Mouse (Mus musculus): ENCODE measurements around the gene Lrfn3.

Lrfn3 gene

DNA sequence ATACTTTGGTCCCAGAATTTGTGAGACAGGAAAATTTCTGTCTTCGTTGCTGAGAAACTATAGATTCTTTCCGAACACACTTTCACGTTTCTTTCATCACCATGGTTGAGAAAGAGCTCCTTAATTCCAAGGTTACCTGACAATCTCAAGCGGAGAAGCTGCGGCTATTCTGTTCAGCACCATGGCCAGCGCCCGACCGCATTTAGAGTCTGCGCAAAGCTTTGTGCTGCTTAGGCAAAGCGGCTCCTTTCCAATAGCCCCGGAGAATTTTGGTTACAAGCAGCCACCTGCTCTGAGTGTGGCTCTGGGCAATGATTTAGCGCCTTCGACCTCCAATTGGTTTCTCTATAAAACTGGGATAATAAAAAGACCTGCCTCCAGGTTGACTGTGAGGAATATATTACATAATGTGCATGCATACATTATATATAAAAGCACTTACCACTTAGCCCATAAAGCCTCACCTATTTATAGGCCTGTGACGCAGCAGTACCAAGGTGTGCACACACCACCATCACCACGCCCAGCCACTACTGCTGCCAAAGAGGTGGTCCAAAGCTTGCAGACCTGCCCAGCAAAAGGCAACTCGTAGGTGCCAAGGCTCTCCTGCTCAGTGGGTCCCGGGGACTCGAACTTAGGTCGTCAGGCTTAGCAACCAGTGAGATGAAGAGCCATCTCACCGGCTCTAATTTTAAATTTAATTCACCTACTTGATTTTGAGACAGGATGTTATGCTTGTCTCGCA, 15.8 kb downstream of the Lrfn3 start:
- DNase-seq (ENCODE audit: extremely low read depth, low read depth), result no peak

GRCm38 (mm10) chr7:30339432-30340109, 23.0 kb downstream of the Lrfn3 start:
- no peak for DNase-seq (ENCODE audit: extremely low read depth, low read depth)

DNA sequence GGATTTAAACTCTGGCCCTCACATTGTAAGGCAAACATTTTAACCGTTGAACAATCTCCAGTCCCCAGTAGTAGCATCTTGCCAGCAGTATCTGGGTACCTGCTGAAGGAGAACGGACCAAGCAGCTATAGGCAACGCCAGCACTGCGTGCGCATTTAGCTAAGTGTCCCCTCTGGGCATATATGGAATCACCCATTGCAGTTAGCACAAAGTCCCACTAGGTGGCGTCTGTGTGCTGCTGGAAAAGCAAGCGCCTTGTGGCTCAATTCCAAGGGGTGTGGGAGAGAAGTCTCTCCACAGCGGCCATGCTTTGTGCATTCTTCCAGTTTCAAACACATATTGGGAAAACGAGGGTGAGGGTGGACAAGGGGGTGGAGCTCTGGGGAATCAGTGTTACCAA, 26.2 kb downstream of the Lrfn3 start:
- peak; percentile 63 for DNase-seq (ENCODE audit: extremely low read depth, low read depth)

DNA sequence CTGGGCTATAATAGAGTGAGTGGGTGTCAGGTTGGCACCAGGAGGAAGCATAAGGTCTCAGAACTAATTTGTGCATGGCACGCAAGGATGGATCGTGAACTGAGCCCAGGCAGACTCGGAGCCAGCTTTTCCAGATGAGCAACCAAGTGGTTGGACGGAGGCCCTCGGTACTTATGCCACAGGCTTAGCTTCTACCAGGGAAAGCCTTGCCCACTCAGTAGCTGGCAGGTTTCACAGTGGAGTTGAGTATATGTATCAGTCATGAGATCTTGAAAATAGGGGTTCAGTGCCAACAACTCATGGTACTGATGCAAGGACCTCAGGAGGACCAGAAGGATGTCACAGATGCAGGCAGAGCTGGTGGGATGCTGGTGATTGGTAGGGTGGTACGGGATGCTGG, 26.9 kb downstream of the Lrfn3 start:
- no peak for DNase-seq (ENCODE audit: extremely low read depth, low read depth)

DNA sequence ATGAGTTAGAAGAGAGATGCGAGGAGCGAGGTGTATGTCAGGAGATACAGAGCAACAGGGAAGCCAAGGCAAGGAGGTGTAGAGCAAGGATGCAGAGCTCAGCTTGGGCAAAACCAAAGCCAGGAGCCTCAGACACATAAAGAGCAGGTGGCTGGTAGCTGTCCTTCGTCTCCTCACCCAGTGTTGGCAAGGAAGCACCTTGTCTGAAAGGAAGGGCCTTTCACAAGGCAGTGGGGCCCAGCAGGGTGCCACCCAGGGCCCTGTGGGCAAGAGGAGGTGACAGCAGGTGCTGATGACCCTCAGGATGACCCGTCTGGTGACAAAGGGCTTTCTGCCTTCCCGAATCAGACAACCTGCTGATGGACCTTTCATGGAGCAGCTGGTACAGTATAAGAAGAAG, 28.0 kb downstream of the Lrfn3 start:
- DNase-seq (ENCODE audit: extremely low read depth, low read depth), result no peak

DNA sequence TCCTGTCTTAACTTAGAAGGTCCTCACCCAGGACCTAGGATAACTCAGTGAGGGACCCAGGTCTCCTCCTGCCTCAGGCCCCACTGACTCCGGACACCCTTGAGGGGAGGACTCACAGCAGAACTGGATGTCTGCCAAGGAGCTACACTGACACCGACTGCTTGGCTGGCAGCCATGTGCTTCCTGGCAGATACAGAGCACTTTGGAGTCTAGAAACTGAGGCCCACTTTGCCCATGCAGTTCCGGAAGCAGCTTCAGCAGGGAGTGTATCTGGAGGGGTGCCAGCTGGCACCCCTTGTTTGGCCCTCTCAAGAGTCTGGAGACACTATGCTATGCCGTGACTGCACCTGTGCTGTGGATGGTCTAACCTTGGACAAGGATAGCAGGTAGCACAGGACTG, 29.1 kb downstream of the Lrfn3 start:
- peak; percentile 85 for DNase-seq (ENCODE audit: extremely low read depth, low read depth)

GRCm38 (mm10) chr7:30332622-30333259, 29.8 kb downstream of the Lrfn3 start:
- no peak for DNase-seq (ENCODE audit: extremely low read depth, low read depth)

DNA sequence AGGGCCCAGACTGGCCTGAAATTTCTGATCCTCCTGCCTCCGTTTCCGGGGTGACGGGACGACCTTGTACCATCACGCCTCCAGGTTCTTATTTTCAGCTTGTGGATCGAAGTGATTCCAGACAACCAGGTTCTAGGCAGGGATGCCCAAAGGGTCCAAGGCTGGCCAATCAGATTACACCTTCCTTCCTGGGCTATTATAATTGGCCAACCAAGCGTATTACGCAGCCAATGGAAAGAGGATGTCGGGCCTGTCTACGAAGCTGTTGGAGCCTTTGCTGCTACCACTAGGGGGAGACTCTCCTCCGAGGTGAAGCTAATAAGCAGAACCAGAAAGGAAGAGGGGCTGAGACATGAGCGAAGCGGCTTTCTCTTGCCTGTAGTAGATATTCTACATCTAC, 30.7 kb downstream of the Lrfn3 start:
- DNase-seq (ENCODE audit: extremely low read depth, low read depth), result peak; percentile 98

- DNase-seq (ENCODE audit: extremely low read depth, low read depth), result no peak
These were observed 34.2 kb downstream of the Lrfn3 start for GRCm38 (mm10) chr7:30328379-30328778.

- no peak for DNase-seq (ENCODE audit: extremely low read depth, low read depth)
These were observed 35.4 kb downstream of the Lrfn3 start for GRCm38 (mm10) chr7:30327140-30327539.

DNA sequence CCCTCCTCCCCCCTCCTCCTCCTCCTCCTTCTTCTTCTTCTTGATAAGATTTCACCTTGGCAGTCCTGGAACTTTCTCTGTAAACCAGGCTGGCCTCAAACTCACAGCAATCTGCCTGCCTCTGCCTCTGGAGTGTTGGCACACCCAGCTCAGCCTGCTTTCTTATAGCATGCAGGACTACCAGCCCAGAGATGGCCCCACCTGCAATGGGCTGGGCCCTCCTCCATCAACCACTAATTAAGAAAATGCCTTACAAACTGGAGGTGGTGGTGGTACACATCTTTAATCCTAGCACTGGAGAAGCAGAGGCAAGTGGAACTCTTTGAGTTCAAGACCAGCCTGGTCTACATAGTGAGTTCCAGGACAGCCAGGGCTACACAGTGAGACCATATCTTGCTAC, 36.1 kb downstream of the Lrfn3 start:
- no peak for DNase-seq (ENCODE audit: extremely low read depth, low read depth)

DNA sequence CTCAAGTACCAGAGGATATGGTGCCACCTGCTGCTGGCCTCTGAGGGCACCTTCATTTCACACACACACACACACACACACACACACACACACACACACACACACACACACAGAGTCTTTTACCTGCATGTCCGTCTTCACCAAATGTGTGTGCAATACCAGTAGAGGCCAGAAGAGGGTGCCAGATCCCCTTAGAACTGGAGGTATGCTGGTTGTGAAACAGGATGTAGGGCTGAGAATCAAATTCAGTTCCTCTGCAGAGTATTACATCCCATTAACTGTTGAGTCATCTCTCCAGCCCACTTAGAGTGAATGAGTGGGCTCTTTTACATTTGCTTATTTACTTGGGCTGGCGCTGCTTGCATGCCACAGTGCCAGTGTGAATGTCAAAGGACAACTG, 37.2 kb downstream of the Lrfn3 start:
- DNase-seq (ENCODE audit: extremely low read depth, low read depth), result peak; percentile 56

GRCm38 (mm10) chr7:30324300-30324944, 38.1 kb downstream of the Lrfn3 start:
- DNase-seq (ENCODE audit: extremely low read depth, low read depth), result no peak

- no peak for DNase-seq (ENCODE audit: extremely low read depth, low read depth)
These were observed 38.8 kb downstream of the Lrfn3 start, which contains the start of gene Sdhaf1 for GRCm38 (mm10) chr7:30323795-30324194. Gene Sdhaf1, minus strand, starts transcription at chr7:30323895.

DNA sequence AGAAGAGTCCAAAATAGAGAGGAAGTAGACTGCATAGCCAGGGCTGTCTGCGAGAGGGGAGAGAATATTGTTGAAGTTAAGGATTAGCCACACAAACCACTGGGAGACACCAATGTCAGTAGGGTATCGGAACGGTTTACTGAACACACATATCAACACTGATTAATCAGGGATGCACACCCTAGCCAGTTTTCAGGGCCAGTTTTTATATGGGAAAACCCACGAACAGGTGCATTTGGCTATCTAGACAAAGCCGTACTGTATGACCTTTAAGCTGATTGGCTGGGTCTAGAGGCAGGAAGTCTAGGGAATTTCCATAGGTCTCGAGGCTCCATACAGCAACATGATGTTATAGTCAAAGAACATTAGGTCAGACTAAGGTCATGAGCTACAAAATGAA, 39.7 kb downstream of the Lrfn3 start:
- DNase-seq (ENCODE audit: extremely low read depth, low read depth), result no peak

DNA sequence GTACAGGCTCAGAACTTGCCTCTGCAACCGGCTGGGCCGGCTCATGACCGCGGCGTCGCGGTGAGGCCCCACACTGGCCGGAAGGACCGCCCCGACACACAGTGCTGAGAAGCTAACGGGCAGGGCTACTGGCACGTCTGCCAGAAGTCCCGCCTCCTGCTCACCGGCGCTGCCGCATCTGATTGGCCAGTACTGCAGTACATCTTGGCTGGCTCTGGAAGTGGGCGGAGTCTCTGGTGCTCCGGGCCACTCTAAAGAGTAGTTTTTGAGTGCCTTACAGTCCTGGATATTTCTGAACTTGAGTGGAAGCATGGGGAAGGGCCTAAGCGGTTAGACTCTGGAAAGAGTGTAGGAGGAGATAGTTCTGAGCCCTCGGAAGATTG, 40.3 kb downstream of the Lrfn3 start:
- peak; percentile 93 for DNase-seq (ENCODE audit: extremely low read depth, low read depth)

- peak; percentile 87 for DNase-seq (ENCODE audit: extremely low read depth, low read depth)
These were observed 40.9 kb downstream of the Lrfn3 start, which contains the start of gene E130208F15Rik for GRCm38 (mm10) chr7:30321539-30322284. Gene E130208F15Rik, plus strand, starts transcription at chr7:30321740.

DNA sequence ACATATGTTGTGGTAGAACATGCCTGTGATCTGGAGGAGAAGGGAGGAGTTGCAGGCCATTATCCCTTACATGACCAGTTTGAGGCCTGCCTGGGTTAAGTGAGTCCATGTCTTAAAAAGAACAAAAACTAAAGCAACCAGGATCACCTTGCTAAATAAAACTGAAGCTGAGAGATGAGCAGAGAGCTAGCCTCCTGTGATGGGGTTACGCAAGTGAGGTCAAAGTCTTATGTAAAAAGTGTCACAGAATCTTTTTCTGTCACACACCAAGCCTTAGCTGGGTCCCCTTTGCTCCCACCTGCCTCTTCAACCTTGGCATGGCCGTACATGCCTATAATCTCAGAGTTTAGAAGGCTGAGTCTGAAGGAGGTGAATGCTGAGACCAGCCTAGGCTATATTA, 41.6 kb downstream of the Lrfn3 start:
- no peak for DNase-seq (ENCODE audit: extremely low read depth, low read depth)

- no peak for DNase-seq (ENCODE audit: extremely low read depth, low read depth)
These were observed 44.4 kb downstream of the Lrfn3 start for GRCm38 (mm10) chr7:30318142-30318541.

- DNase-seq (ENCODE audit: extremely low read depth, low read depth), result no peak
These were observed 46.7 kb downstream of the Lrfn3 start for GRCm38 (mm10) chr7:30315559-30316529.

All from MEL-GATA-1-ER (cell line).